ENCODE assay signal across 9 mouse cellular contexts in genomic region chr2:158570421-158571081, GRCm38 (mm10). TPM values are rescaled to one million over a fixed set of nuclear protein-coding genes. Genes with fewer than 3 reads are reported as not detected.
A peak's percentile ranks its signal among the peaks of the same experiment; 100 is the strongest.
DNase-seq lines count a peak whose midpoint lies in the region; ATAC-seq and TF ChIP-seq lines count a peak whose summit lies in the region.
"Had no signal": no experiment of that assay in that cellular context is flagged by ENCODE, and none has a peak within 500 bp of the region (broad histone marks: within the 10 kb centered on the region; RNA-seq: fewer than 3 reads in every experiment).

No protein-coding gene starts in this region.

- peaks cover 4% of the 10 kb centered on the region for H3K9me3 ChIP-seq in CH12.LX (replicated peaks; ENCODE audit: low read length)
- H3K9me3 ChIP-seq in midbrain, postnatal 0 days (ENCODE audit: low read length), result no peaks in the 10 kb centered on the region
- H3K9me3 ChIP-seq: embryonic facial prominence, embryonic 15.5 days had no signal

- no peaks in the 10 kb centered on the region for H3K79me2 ChIP-seq in CH12.LX (replicated peaks; ENCODE audit: control insufficient read depth, extremely low read depth, insufficient read depth, poor library complexity, severe bottlenecking)

- H3K4me3 ChIP-seq in CH12.LX (replicated peaks in 1 of 3; ENCODE audit: low read depth in 2 of 3, low read length in 2 of 3, poor library complexity in 1 of 3), result no peak overlapping the region
- H3K4me3 ChIP-seq in midbrain, postnatal 0 days (ENCODE audit: low read depth, low read length), result no peak overlapping the region
- H3K4me3 ChIP-seq: embryonic facial prominence, embryonic 15.5 days had no signal

- peak; percentile 84 for ATAC-seq in granulocyte monocyte progenitor cell, adult 5-6 weeks (replicated peaks; ENCODE audit: poor library complexity, severe bottlenecking)
- ATAC-seq in midbrain, postnatal 0 days (ENCODE audit: low FRiP score), result no peak

- no peak for TF ChIP-seq CTCF in CH12.LX (conservative IDR thresholded peaks at IDR 0.05 in 1 of 2, IDR thresholded peaks at IDR 0.05 in 1 of 2; ENCODE audit: low read depth in 2 of 2, low read length in 2 of 2)
- TF ChIP-seq CTCF in midbrain, postnatal 0 days (IDR thresholded peaks at IDR 0.05), result no peak

- H3K27ac ChIP-seq in CH12.LX (ENCODE audit: insufficient read depth, low read depth), result no peak overlapping the region
- peak overlapping the region; percentile 57; the same call in 1 of the 2 replicates for H3K27ac ChIP-seq in midbrain, postnatal 0 days (ENCODE audit: low read depth, low read length)
- H3K27ac ChIP-seq: embryonic facial prominence, embryonic 15.5 days had no signal

- dilution Hi-C loops in CH12.LX (cut with MboI; ENCODE audit: extremely low pct_ligation_motif_present, extremely low pct_unique_long_range_greater_than_20kb, low sequenced_read_pairs), result no loop called here

- H3K27me3 ChIP-seq in CH12.LX (replicated peaks), result peaks cover 97% of the 10 kb centered on the region
- no peaks in the 10 kb centered on the region for H3K27me3 ChIP-seq in midbrain, postnatal 0 days (ENCODE audit: insufficient read depth, low read length)

- no peaks in the 10 kb centered on the region for H3K36me3 ChIP-seq in CH12.LX (replicated peaks in 1 of 2; ENCODE audit: control insufficient read depth in 1 of 2, insufficient read depth in 1 of 2, low read length in 1 of 2)
- no peaks in the 10 kb centered on the region for H3K36me3 ChIP-seq in midbrain, postnatal 0 days (ENCODE audit: insufficient read depth, low read length)
- H3K36me3 ChIP-seq: embryonic facial prominence, embryonic 15.5 days had no signal

- TF ChIP-seq EP300 in CH12.LX (IDR thresholded peaks at IDR 0.05; ENCODE audit: low read length), result no peak

- TF ChIP-seq POLR2A in CH12.LX (IDR thresholded peaks at IDR 0.05; ENCODE audit: low read depth, low read length), result no peak

- DNase-seq in CH12.LX (ENCODE audit: extremely low read depth) (peak; percentile 33), adipocyte (ENCODE audit: low spot score) (peak; percentile 76), MN1 (ENCODE audit: low spot score) (no peak)
- DNase-seq in large intestine, adult 2 months (ENCODE audit: low read depth, low spot score), result peak; percentile 6
- DNase-seq in midbrain, postnatal 0 days (ENCODE audit: low spot score), result peak; percentile 45
- DNase-seq in cerebellum, postnatal 36 days, result no peak
- no peak for DNase-seq in gastrocnemius, adult 8-10 months (ENCODE audit: low spot score in 2 of 2)

- H3K9ac ChIP-seq in CH12.LX (ENCODE audit: insufficient read depth, low read depth), result no peak overlapping the region
- no peak overlapping the region for H3K9ac ChIP-seq in midbrain, postnatal 0 days (replicated peaks; ENCODE audit: low read length, poor library complexity, severe bottlenecking)
- H3K9ac ChIP-seq: embryonic facial prominence, embryonic 15.5 days had no signal

- in situ Hi-C loops in CH12.LX (cut with MboI; ENCODE audit: low pct_ligation_motif_present, low pct_unique_long_range_greater_than_20kb, low sequenced_read_pairs), result no loop called here

- H3K4me1 ChIP-seq in CH12.LX (ENCODE audit: control insufficient read depth in 1 of 2, insufficient read depth in 2 of 2), result no peaks in the 10 kb centered on the region
- peaks cover 5% of the 10 kb centered on the region; the same call in 1 of the 2 replicates for H3K4me1 ChIP-seq in midbrain, postnatal 0 days (ENCODE audit: insufficient read depth, low read length)
- H3K4me1 ChIP-seq: embryonic facial prominence, embryonic 15.5 days had no signal

- no peak for TF ChIP-seq RAD21 in CH12.LX (IDR thresholded peaks at IDR 0.05; ENCODE audit: low read depth, low read length)

- no peak overlapping the region for H3K4me2 ChIP-seq in CH12.LX (ENCODE audit: insufficient read depth, low read depth, poor library complexity, severe bottlenecking)
- H3K4me2 ChIP-seq in midbrain, postnatal 0 days (ENCODE audit: low read depth, low read length, poor library complexity, severe bottlenecking), result no peak overlapping the region
- H3K4me2 ChIP-seq: embryonic facial prominence, embryonic 15.5 days had no signal

- 10% methylated on average over 13 of the region's 13 CpGs for WGBS in large intestine, adult 2 months
- WGBS in midbrain, postnatal 0 days, result 19% methylated on average over 13 of the region's 13 CpGs

TF ChIP-seq in CH12.LX, 34 proteins besides CTCF, POLR2A, EP300 and RAD21:
- no peak for TF ChIP-seq TBP (conservative IDR thresholded peaks at IDR 0.05; ENCODE audit: low read depth, low read length)
- TF ChIP-seq CHD1 (IDR thresholded peaks at IDR 0.05; ENCODE audit: low read depth, low read length), result no peak
- TF ChIP-seq ETS1 (conservative IDR thresholded peaks at IDR 0.05; ENCODE audit: low read depth, low read length), result no peak
- no peak for TF ChIP-seq MAFK (IDR thresholded peaks at IDR 0.05; ENCODE audit: insufficient replicate concordance, low read length)
- TF ChIP-seq MAX (IDR thresholded peaks at IDR 0.05; ENCODE audit: low read length), result no peak
- TF ChIP-seq KAT2A (IDR thresholded peaks at IDR 0.05; ENCODE audit: insufficient replicate concordance, low read length), result no peak

RNA-seq across cellular contexts. Expression of gene Slc32a1, which starts 40.0 kb away (rescaled TPM):
- total RNA-seq in CH12.LX (2012; rRNA removed) (not detected in 2 replicates), CH12.LX (2014; rRNA removed) (not detected in 2 replicates)
- polyA plus RNA-seq in CH12.LX (2012; ENCODE audit: insufficient read length, low read depth), result not detected in 2 replicates
- total RNA-seq in granulocyte monocyte progenitor cell, adult 5-6 weeks (2014; fragmentation: Nextera tagmentation), result not detected in 2 replicates
- total RNA-seq in granulocyte monocyte progenitor cell, adult 5-6 weeks (2017), result not detected in 2 replicates
- 0.02 TPM in 1 of 2 replicates, not detected in the other for polyA plus RNA-seq in large intestine, adult 2 months (2012; rRNA removed)
- total RNA-seq in midbrain, postnatal 0 days (2014; rRNA removed), result 53.9 and 63.6 TPM in 2 replicates
- 14.3 and 14.4 TPM in 2 replicates for polyA plus RNA-seq in midbrain, postnatal 0 days (2015; fragmentation: Nextera tagmentation; extraction: Ambion mirVana)
- total RNA-seq in gastrocnemius, adult 8-10 months (2022), result not detected

RNA-seq across cellular contexts. Expression of gene Actr5, which starts 54.1 kb away (rescaled TPM):
- total RNA-seq in CH12.LX (2012; rRNA removed), result 20.3 and 24.0 TPM in 2 replicates
- 13.9 and 14.4 TPM in 2 replicates for total RNA-seq in CH12.LX (2014; rRNA removed)
- 14.6 and 19.8 TPM in 2 replicates for polyA plus RNA-seq in CH12.LX (2012; ENCODE audit: insufficient read length, low read depth)
- 15.6 and 18.5 TPM in 2 replicates for total RNA-seq in granulocyte monocyte progenitor cell, adult 5-6 weeks (2014; fragmentation: Nextera tagmentation)
- total RNA-seq in granulocyte monocyte progenitor cell, adult 5-6 weeks (2017), result 15.8 and 21.6 TPM in 2 replicates
- 5.8 and 6.0 TPM in 2 replicates for polyA plus RNA-seq in large intestine, adult 2 months (2012; rRNA removed)
- 18.5 and 25.4 TPM in 2 replicates for total RNA-seq in midbrain, postnatal 0 days (2014; rRNA removed)
- 8.8 and 10.6 TPM in 2 replicates for polyA plus RNA-seq in midbrain, postnatal 0 days (2015; fragmentation: Nextera tagmentation; extraction: Ambion mirVana)
- 1 to 10 TPM; 2.3 to 3.8 (median 3.2) TPM for total RNA-seq in gastrocnemius, adult 8-10 months (2022)

RNA-seq across cellular contexts. Expression of gene Arhgap40, which starts 58.0 kb away (rescaled TPM):
- not detected in 2 replicates for total RNA-seq in CH12.LX (2012; rRNA removed)
- total RNA-seq in CH12.LX (2014; rRNA removed), result not detected in 2 replicates
- polyA plus RNA-seq in CH12.LX (2012; ENCODE audit: insufficient read length, low read depth), result not detected in 2 replicates
- not detected in 2 replicates for total RNA-seq in granulocyte monocyte progenitor cell, adult 5-6 weeks (2014; fragmentation: Nextera tagmentation)
- total RNA-seq in granulocyte monocyte progenitor cell, adult 5-6 weeks (2017), result 2.9 TPM in 1 of 2 replicates, not detected in the other
- polyA plus RNA-seq in large intestine, adult 2 months (2012; rRNA removed), result not detected in 2 replicates
- total RNA-seq in midbrain, postnatal 0 days (2014; rRNA removed), result 0.55 and 0.90 TPM in 2 replicates
- polyA plus RNA-seq in midbrain, postnatal 0 days (2015; fragmentation: Nextera tagmentation; extraction: Ambion mirVana), result 0.65 and 1.4 TPM in 2 replicates
- total RNA-seq in gastrocnemius, adult 8-10 months (2022), result not detected

Comparison
In these comparisons a context has a peak if more than half of its experiments do, and no peak if none do; other contexts are left out.
1. DNase-seq: peak in CH12.LX (single experiment), adipocyte (single experiment), large intestine, adult 2 months (single experiment) and midbrain, postnatal 0 days (single experiment); none in MN1 (single experiment), cerebellum, postnatal 36 days (0 of 2) and gastrocnemius, adult 8-10 months (0 of 2).
2. RNA of gene Slc32a1, which starts 40.0 kb away (total RNA-seq): 53.9 to 63.6 TPM in midbrain, postnatal 0 days; not detected in gastrocnemius, adult 8-10 months, not detected in CH12.LX and not detected in granulocyte monocyte progenitor cell, adult 5-6 weeks; every median in the first group is over 10 times any median in the second.